Mouse (Mus musculus): ENCODE data around the gene Tcf12. TPM values are rescaled to one million over a fixed set of nuclear protein-coding genes. Genes with fewer than 3 reads are reported as not detected.

Tcf12 gene
- polyA plus RNA-seq, 1 experiment from 2014 or later, result 47.4 TPM

DNA sequence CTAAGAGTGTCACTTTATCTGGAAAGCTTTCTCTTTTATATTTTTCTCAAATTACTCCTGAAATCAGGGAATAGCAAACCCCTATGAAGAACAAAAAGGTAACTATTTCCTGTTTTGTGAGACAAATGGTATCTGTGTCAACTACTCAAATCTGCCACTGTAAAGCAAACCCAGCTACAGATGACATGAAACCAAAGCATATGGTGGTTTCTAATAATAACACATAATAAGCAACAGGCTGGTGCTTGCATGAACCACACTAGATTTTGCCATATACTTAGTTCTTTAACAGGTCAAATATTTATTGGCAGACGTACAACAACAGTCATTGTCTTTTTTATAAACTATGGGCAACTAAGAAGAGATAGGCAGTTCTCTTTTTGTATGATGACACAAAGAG, 253.7 kb downstream of the Tcf12 start:
- Histone ChIP-seq H3K4me1 (replicated peaks; ENCODE audit: insufficient read depth, low read length) (no peaks in the 10 kb centered on the region), H3K4me2 (ENCODE audit: low read length) (no peak overlapping the region), H3K27ac (no peak overlapping the region), H3K4me3 (replicated peaks; ENCODE audit: low read depth, low read length) (no peak overlapping the region), H3K9me3 (replicated peaks; ENCODE audit: low read length) (no peaks in the 10 kb centered on the region), H3K36me3 (ENCODE audit: insufficient read depth, low read length) (peaks cover 41% of the 10 kb centered on the region), H3K27me3 (ENCODE audit: insufficient read depth, low read length) (no peaks in the 10 kb centered on the region), H3K9ac (ENCODE audit: low read depth, low read length) (no peak overlapping the region)
- no peak for TF ChIP-seq CTCF (IDR thresholded peaks at IDR 0.05; ENCODE audit: low read depth)
- DNase-seq (ENCODE audit: low spot score), result no peak
- ATAC-seq (replicated peaks; ENCODE audit: low FRiP score, low read depth), result no peak
- 90% methylated on average over 1 of the region's 1 CpGs for WGBS

DNA sequence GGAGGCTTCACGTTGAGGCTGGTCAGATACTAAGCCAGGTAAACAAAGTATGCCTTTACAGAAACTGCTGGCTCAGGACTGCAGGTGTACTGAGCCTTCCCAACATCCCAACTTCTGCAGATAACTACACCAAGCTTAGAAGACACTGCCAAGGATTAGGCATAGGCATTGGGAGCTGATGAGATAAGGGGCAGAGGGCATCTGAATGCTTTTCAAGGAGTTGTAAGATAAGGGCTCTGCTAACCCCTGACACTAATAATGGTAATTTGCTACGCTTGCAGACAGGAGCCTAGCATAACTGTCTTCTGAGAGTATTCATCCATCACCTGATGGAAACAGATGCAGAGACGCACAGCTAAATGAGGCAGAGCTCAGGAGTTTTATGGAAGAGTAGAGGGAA, 257.8 kb downstream of the Tcf12 start:
- Histone ChIP-seq H3K36me3 (ENCODE audit: insufficient read depth, low read length) (peaks cover 51% of the 10 kb centered on the region), H3K9ac (ENCODE audit: low read depth, low read length) (no peak overlapping the region), H3K4me1 (replicated peaks; ENCODE audit: insufficient read depth, low read length) (no peaks in the 10 kb centered on the region), H3K9me3 (replicated peaks; ENCODE audit: low read length) (no peaks in the 10 kb centered on the region), H3K4me2 (ENCODE audit: low read length) (no peak overlapping the region), H3K4me3 (replicated peaks; ENCODE audit: low read depth, low read length) (no peak overlapping the region), H3K27ac (no peak overlapping the region), H3K27me3 (ENCODE audit: insufficient read depth, low read length) (no peaks in the 10 kb centered on the region)
- ATAC-seq (replicated peaks; ENCODE audit: low FRiP score, low read depth), result no peak
- DNase-seq (ENCODE audit: low spot score), result no peak
- TF ChIP-seq CTCF (IDR thresholded peaks at IDR 0.05; ENCODE audit: low read depth), result no peak
- WGBS, result 78% methylated on average over 3 of the region's 3 CpGs

- DNase-seq (ENCODE audit: low spot score) (no peak), ATAC-seq (replicated peaks; ENCODE audit: low FRiP score, low read depth) (no peak)
- Histone ChIP-seq H3K9ac (ENCODE audit: low read depth, low read length) (no peak overlapping the region), H3K4me3 (replicated peaks; ENCODE audit: low read depth, low read length) (no peak overlapping the region), H3K4me2 (ENCODE audit: low read length) (no peak overlapping the region), H3K27ac (no peak overlapping the region), H3K9me3 (replicated peaks; ENCODE audit: low read length) (no peaks in the 10 kb centered on the region), H3K4me1 (replicated peaks; ENCODE audit: insufficient read depth, low read length) (no peaks in the 10 kb centered on the region), H3K36me3 (ENCODE audit: insufficient read depth, low read length) (peaks cover 36% of the 10 kb centered on the region), H3K27me3 (ENCODE audit: insufficient read depth, low read length) (no peaks in the 10 kb centered on the region)
- no peak for TF ChIP-seq CTCF (IDR thresholded peaks at IDR 0.05; ENCODE audit: low read depth)
- 91% methylated on average over 1 of the region's 1 CpGs for WGBS
Measured at GRCm38 (mm10) chr9:71850283-71850682, 261.4 kb downstream of the Tcf12 start.

GRCm38 (mm10) chr9:71848392-71848791, 263.3 kb downstream of the Tcf12 start:
- TF ChIP-seq CTCF (IDR thresholded peaks at IDR 0.05; ENCODE audit: low read depth), result no peak
- Histone ChIP-seq H3K4me1 (replicated peaks; ENCODE audit: insufficient read depth, low read length) (no peaks in the 10 kb centered on the region), H3K4me3 (replicated peaks; ENCODE audit: low read depth, low read length) (no peak overlapping the region), H3K36me3 (ENCODE audit: insufficient read depth, low read length) (peaks cover 21% of the 10 kb centered on the region; the same call in 1 of the 2 replicates), H3K27me3 (ENCODE audit: insufficient read depth, low read length) (no peaks in the 10 kb centered on the region), H3K9ac (ENCODE audit: low read depth, low read length) (no peak overlapping the region), H3K27ac (no peak overlapping the region), H3K9me3 (replicated peaks; ENCODE audit: low read length) (no peaks in the 10 kb centered on the region), H3K4me2 (ENCODE audit: low read length) (no peak overlapping the region)
- ATAC-seq (replicated peaks; ENCODE audit: low FRiP score, low read depth) (no peak), DNase-seq (ENCODE audit: low spot score) (no peak)
- WGBS, result 91% methylated on average over 3 of the region's 3 CpGs

- Histone ChIP-seq H3K4me1 (replicated peaks; ENCODE audit: insufficient read depth, low read length) (no peaks in the 10 kb centered on the region), H3K9me3 (replicated peaks; ENCODE audit: low read length) (no peaks in the 10 kb centered on the region), H3K27me3 (ENCODE audit: insufficient read depth, low read length) (no peaks in the 10 kb centered on the region), H3K4me3 (replicated peaks; ENCODE audit: low read depth, low read length) (no peak overlapping the region), H3K36me3 (ENCODE audit: insufficient read depth, low read length) (0 out of 2 replicates have a peak, but pooled peaks cover 17% of the 10 kb centered on the region), H3K27ac (no peak overlapping the region), H3K4me2 (ENCODE audit: low read length) (no peak overlapping the region), H3K9ac (ENCODE audit: low read depth, low read length) (no peak overlapping the region)
- ATAC-seq (replicated peaks; ENCODE audit: low FRiP score, low read depth), result no peak
- no peak for TF ChIP-seq CTCF (IDR thresholded peaks at IDR 0.05; ENCODE audit: low read depth)
- WGBS, result 94% methylated on average over 9 of the region's 9 CpGs
- no peak for DNase-seq (ENCODE audit: low spot score)
Measured at GRCm38 (mm10) chr9:71847921-71848320, 263.8 kb downstream of the Tcf12 start.

DNA sequence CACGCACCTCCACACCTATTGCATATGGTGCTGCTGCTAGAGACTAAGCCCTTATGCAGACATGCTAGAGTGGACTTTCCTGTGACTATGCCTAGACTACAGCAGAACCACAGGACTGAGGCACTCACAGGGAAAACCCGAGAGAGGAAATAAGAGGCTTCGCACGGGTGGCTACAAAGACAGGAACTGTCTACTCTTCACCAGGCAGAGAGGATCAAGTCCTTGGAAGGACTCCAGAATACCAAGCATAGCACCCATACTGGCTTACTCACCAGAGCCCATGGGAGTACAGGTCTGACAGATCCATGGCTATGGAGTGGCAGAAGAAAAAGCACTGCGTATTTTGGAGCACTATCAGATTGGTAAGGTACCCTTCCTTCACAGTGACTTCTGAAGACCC, 269.8 kb downstream of the Tcf12 start:
- DNase-seq (ENCODE audit: low spot score) (no peak), ATAC-seq (replicated peaks; ENCODE audit: low FRiP score, low read depth) (no peak)
- peaks cover 12% of the 10 kb centered on the region; the same call in 1 of the 2 replicates for H3K36me3 ChIP-seq (ENCODE audit: insufficient read depth, low read length)
- H3K27me3 ChIP-seq (ENCODE audit: insufficient read depth, low read length), result no peaks in the 10 kb centered on the region
- H3K27ac ChIP-seq, result no peak overlapping the region
- no peaks in the 10 kb centered on the region for H3K9me3 ChIP-seq (replicated peaks; ENCODE audit: low read length)
- H3K4me3 ChIP-seq (replicated peaks; ENCODE audit: low read depth, low read length), result no peak overlapping the region
- no peak overlapping the region for H3K4me2 ChIP-seq (ENCODE audit: low read length)
- 85% methylated on average over 5 of the region's 5 CpGs for WGBS
- H3K9ac ChIP-seq (ENCODE audit: low read depth, low read length), result no peak overlapping the region
- TF ChIP-seq CTCF (IDR thresholded peaks at IDR 0.05; ENCODE audit: low read depth), result no peak
- peaks cover 3% of the 10 kb centered on the region; the same call in 1 of the 2 replicates for H3K4me1 ChIP-seq (replicated peaks; ENCODE audit: insufficient read depth, low read length)

DNA sequence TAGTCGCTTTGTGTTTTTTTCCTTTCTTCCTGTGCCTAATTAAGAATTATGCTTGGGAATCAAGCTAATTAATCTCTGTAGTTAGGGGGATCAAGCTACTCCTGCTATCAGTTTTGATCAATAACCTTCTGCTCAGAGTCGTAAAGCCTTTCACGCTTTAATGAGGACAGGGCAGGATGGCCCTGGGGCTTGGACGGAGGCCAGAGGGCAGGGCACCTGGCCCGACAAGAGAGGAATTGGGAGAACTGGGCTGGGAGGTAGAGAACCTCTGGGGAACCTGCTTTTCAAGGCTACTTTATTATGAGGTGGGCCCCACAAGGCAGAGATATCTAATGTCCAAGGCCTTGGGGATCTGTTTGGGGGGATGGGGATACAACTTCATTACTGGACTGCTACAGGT, 274.3 kb downstream of the Tcf12 start:
- H3K9me3 ChIP-seq (replicated peaks; ENCODE audit: low read length), result no peaks in the 10 kb centered on the region
- H3K27me3 ChIP-seq (ENCODE audit: insufficient read depth, low read length), result no peaks in the 10 kb centered on the region
- 19% methylated on average over 5 of the region's 5 CpGs for WGBS
- H3K4me2 ChIP-seq (ENCODE audit: low read length), result no peak overlapping the region
- TF ChIP-seq CTCF (IDR thresholded peaks at IDR 0.05; ENCODE audit: low read depth), result no peak
- peak overlapping the region; percentile 66 for H3K27ac ChIP-seq
- no peak overlapping the region for H3K9ac ChIP-seq (ENCODE audit: low read depth, low read length)
- H3K4me1 ChIP-seq (replicated peaks; ENCODE audit: insufficient read depth, low read length), result peaks cover 4% of the 10 kb centered on the region
- H3K36me3 ChIP-seq (ENCODE audit: insufficient read depth, low read length), result peaks cover 7% of the 10 kb centered on the region; the same call in 1 of the 2 replicates
- DNase-seq (ENCODE audit: low spot score) (no peak), ATAC-seq (replicated peaks; ENCODE audit: low FRiP score, low read depth) (no peak; the same call in 1 of the 2 replicates)
- no peak overlapping the region for H3K4me3 ChIP-seq (replicated peaks; ENCODE audit: low read depth, low read length)

Measured in kidney, postnatal 0 days (tissue).